ENCODE assay signal across 8 mouse cellular contexts in genomic region chr17:14220606-14221202, GRCm38 (mm10). TPM values are rescaled to one million over a fixed set of nuclear protein-coding genes. Genes with fewer than 3 reads are reported as not detected.
DNase-seq lines count a peak whose midpoint lies in the region; ATAC-seq and TF ChIP-seq lines count a peak whose summit lies in the region.

No protein-coding gene starts in this region.

- H3K27ac ChIP-seq in gastrocnemius, adult 2 months = no peak overlapping the region
- H3K27ac ChIP-seq in forebrain, embryonic 11.5 days (ENCODE audit: low read depth, low read length) = no peak overlapping the region
- H3K27ac ChIP-seq in lung, postnatal 0 days (ENCODE audit: low read length) = no peak overlapping the region

- 0 out of 2 replicates have a peak, but pooled peaks have one; percentile 39 for ATAC-seq in forebrain, embryonic 11.5 days (replicated peaks; ENCODE audit: low FRiP score)
- no peak for ATAC-seq in lung, postnatal 0 days

- H3K36me3 ChIP-seq in forebrain, embryonic 11.5 days (ENCODE audit: control insufficient read depth, insufficient read depth, low read length) = no peaks in the 10 kb centered on the region
- H3K36me3 ChIP-seq in lung, postnatal 0 days (ENCODE audit: insufficient read depth, low read length) = no peaks in the 10 kb centered on the region

- no peak overlapping the region for H3K4me2 ChIP-seq in forebrain, embryonic 11.5 days (ENCODE audit: low read depth, low read length, severe bottlenecking)
- H3K4me2 ChIP-seq in lung, postnatal 0 days (replicated peaks; ENCODE audit: low read depth, low read length) = no peak overlapping the region

- H3K27me3 ChIP-seq in forebrain, embryonic 11.5 days (ENCODE audit: control insufficient read depth, insufficient read depth, low read length) = no peaks in the 10 kb centered on the region
- H3K27me3 ChIP-seq in lung, postnatal 0 days (replicated peaks; ENCODE audit: insufficient read depth, low read length) = no peaks in the 10 kb centered on the region

- TF ChIP-seq CTCF in gastrocnemius, adult 2 months (IDR thresholded peaks at IDR 0.05) = peak; percentile 72
- peak; percentile 85 for TF ChIP-seq CTCF in lung, postnatal 0 days (IDR thresholded peaks at IDR 0.05)

- H3K9ac ChIP-seq in forebrain, embryonic 11.5 days (ENCODE audit: low read length) = no peak overlapping the region
- H3K9ac ChIP-seq in lung, postnatal 0 days (replicated peaks; ENCODE audit: low read depth) = no peak overlapping the region

- H3K4me1 ChIP-seq in forebrain, embryonic 11.5 days (replicated peaks; ENCODE audit: control insufficient read depth, insufficient read depth, low read length) = no peaks in the 10 kb centered on the region
- H3K4me1 ChIP-seq in lung, postnatal 0 days (ENCODE audit: insufficient read depth, low read depth, low read length) = no peaks in the 10 kb centered on the region

- WGBS in forebrain, embryonic 11.5 days = 64% methylated on average over 7 of the region's 7 CpGs
- WGBS in lung, postnatal 0 days = 65% methylated on average over 7 of the region's 7 CpGs

- H3K4me3 ChIP-seq in gastrocnemius, adult 2 months = no peak overlapping the region
- H3K4me3 ChIP-seq in forebrain, embryonic 11.5 days (ENCODE audit: low read depth, low read length) = no peak overlapping the region
- no peak overlapping the region for H3K4me3 ChIP-seq in lung, postnatal 0 days (ENCODE audit: low read depth, low read length)

- no peaks in the 10 kb centered on the region for H3K9me3 ChIP-seq in forebrain, embryonic 11.5 days (ENCODE audit: control insufficient read depth, low read length)
- H3K9me3 ChIP-seq in lung, postnatal 0 days (ENCODE audit: low read length) = no peaks in the 10 kb centered on the region

- intact Hi-C loops in gastrocnemius, adult 2 months (cut with DNase I) = loop anchor here (5.0 kb wide), 1 partner anchor 108 kb away; no protein-coding TSS in a partner anchor

- DNase-seq in gastrocnemius, adult 2 months = peak; percentile 53
- no peak for DNase-seq in gastrocnemius, postnatal 25 days
- peak; percentile 22 to 24 for DNase-seq in B cell, adult 2 months
- DNase-seq in adrenal gland, postnatal 25 days = peak; percentile 63
- DNase-seq in forebrain, embryonic 11.5 days (ENCODE audit: low spot score) = peak; percentile 80
- peak; percentile 69 for DNase-seq in kidney, adult 9 months
- peak; percentile 46 for DNase-seq in lung, postnatal 0 days (ENCODE audit: low spot score)
- DNase-seq in right cerebral cortex, postnatal 14 days = peak; percentile 74

- TF ChIP-seq EP300 in lung, postnatal 0 days (IDR thresholded peaks at IDR 0.05) = no peak

RNA-seq across cellular contexts. Expression of gene Dact2, which starts 16.6 kb away (rescaled TPM):
- 1 to 10 TPM; 2.3 to 2.7 TPM for total RNA-seq in gastrocnemius, adult 2 months (2021)
- total RNA-seq in gastrocnemius, postnatal 25 days (2021) = 1 to 10 TPM; 2.9 to 3.3 TPM
- total RNA-seq in adrenal gland, postnatal 25 days (2021) = 0.57 and 0.85 TPM in 2 replicates
- 0.37 and 0.73 TPM in 2 replicates for polyA plus RNA-seq in forebrain, embryonic 11.5 days (2014; fragmentation: Nextera tagmentation; extraction: Ambion mirVana)
- 2.5 and 2.6 TPM in 2 replicates for polyA plus RNA-seq in lung, postnatal 0 days (2015; fragmentation: Nextera tagmentation; extraction: Ambion mirVana)

RNA-seq across cellular contexts. Expression of gene Smoc2, which starts 58.6 kb away (rescaled TPM):
- 10 to 100 TPM; 40.6 to 65.5 TPM for total RNA-seq in gastrocnemius, adult 2 months (2021)
- 10 to 100 TPM; 62.2 to 65.8 TPM for total RNA-seq in gastrocnemius, postnatal 25 days (2021)
- 14.5 and 14.8 TPM in 2 replicates for total RNA-seq in adrenal gland, postnatal 25 days (2021)
- 8.2 and 10.3 TPM in 2 replicates for polyA plus RNA-seq in forebrain, embryonic 11.5 days (2014; fragmentation: Nextera tagmentation; extraction: Ambion mirVana)
- polyA plus RNA-seq in lung, postnatal 0 days (2015; fragmentation: Nextera tagmentation; extraction: Ambion mirVana) = 31.8 and 32.2 TPM in 2 replicates
